Mouse (Mus musculus) limb, embryonic 15.5 days (tissue): ENCODE measurements around the gene Gpam. TPM values are rescaled to one million over a fixed set of nuclear protein-coding genes. Genes with fewer than 3 reads are reported as not detected.
"Not testable (repeated sequence)": the region's sequence is repeated elsewhere in the genome, so short reads cannot be mapped to it uniquely, and the experiment has no call there.

ENCODE experiments used
- ATAC-seq: fragments of 200-750 bp; cut with Nextera tagmentation; 2 replicates; pipeline ENCODE4 v1.8.0; 2017; ENCODE audit warnings: low read depth, moderate TSS enrichment; ENCODE audit not compliant: insufficient number of reproducible peaks, low FRiP score, low TSS enrichment
- H3K27ac ChIP-seq: fragments of 300-500 bp; sonication (generic); 2 replicates; pipeline ENCODE4 v1.5.1; 2015; ENCODE audit warnings: moderate library complexity, mild to moderate bottlenecking, inconsistent platforms
- H3K27me3 ChIP-seq: fragments of 300-500 bp; sonication (generic); 2 replicates; pipeline ENCODE4 v1.6.1; 2015; ENCODE audit warnings: inconsistent platforms
- H3K36me3 ChIP-seq: fragments of 300-500 bp; sonication (generic); 2 replicates; pipeline ENCODE4 v1.6.1; 2015; ENCODE audit warnings: inconsistent platforms
- H3K4me1 ChIP-seq: fragments of 300-500 bp; sonication (generic); 2 replicates; pipeline ENCODE4 v1.6.1; 2015; ENCODE audit warnings: inconsistent platforms
- H3K4me2 ChIP-seq: fragments of 300-500 bp; sonication (generic); 2 replicates; pipeline ENCODE4 v1.6.1; 2015; ENCODE audit warnings: mild to moderate bottlenecking, inconsistent platforms
- H3K4me3 ChIP-seq: fragments of 300-500 bp; sonication (generic); 2 replicates; pipeline ENCODE4 v1.5.1; 2015; ENCODE audit warnings: mild to moderate bottlenecking, inconsistent platforms
- H3K9ac ChIP-seq: fragments of 300-500 bp; sonication (generic); 2 replicates; pipeline ENCODE4 v1.6.1; 2015; ENCODE audit warnings: inconsistent platforms
- H3K9me3 ChIP-seq: fragments of 300-500 bp; sonication (generic); 2 replicates; pipeline ENCODE4 v1.6.1; 2016; ENCODE audit warnings: inconsistent platforms
- WGBS: fragments of 180-500 bp; shearing (Covaris S2); methylation state at CpG from one replicate; pipeline ENCODE4 v1.1.7; 2015; 5-methylcytosine and 5-hydroxymethylcytosine counted together
- polyA plus RNA-seq: library from polyadenylated mRNA; unstranded; fragments of >200 nt; fragmentation: Nextera tagmentation; extraction: Ambion mirVana; gene quantifications from 2 replicates; pipeline ENCODE4 v1.2.1, GENCODE M21; 2015

Gene Gpam
- polyA plus RNA-seq, 1 experiment from 2014 or later: 15.8 TPM

GRCm38 (mm10) chr19:55158606-55159005 is 31.6 kb upstream of the Gpam start:
- Histone ChIP-seq H3K27ac (no peak overlapping the region), H3K9me3 (no peaks in the 10 kb centered on the region), H3K27me3 (no peaks in the 10 kb centered on the region), H3K4me2 (no peak overlapping the region), H3K4me3 (no peak overlapping the region), H3K4me1 (no peaks in the 10 kb centered on the region), H3K36me3 (no peaks in the 10 kb centered on the region), H3K9ac (no peak overlapping the region)
- no peak for ATAC-seq
- WGBS: 76% methylated on average over 8 of the region's 8 CpGs

DNA sequence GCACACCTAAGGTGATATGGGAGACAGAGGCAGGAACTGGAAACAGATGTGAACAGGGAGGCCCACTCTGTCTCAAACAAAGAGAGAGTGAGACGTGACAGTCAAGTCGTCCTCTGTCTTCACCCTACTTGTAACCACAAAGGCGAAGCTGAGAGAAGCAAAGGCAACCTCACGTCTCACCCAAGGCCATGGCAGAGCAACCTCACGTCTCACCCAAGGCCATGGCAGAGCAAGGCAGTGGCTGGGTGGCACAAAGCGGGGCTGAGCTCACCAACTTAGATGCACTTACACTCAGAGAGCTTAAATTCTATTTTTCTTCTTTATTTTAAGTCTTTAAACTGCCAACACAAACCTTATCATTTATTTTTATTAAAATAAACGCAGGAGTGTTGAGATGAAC is 30.0 kb upstream of the Gpam start:
- Histone ChIP-seq H3K4me3 (no peak overlapping the region), H3K27ac (no peak overlapping the region), H3K36me3 (no peaks in the 10 kb centered on the region), H3K9me3 (no peaks in the 10 kb centered on the region), H3K9ac (no peak overlapping the region), H3K27me3 (no peaks in the 10 kb centered on the region), H3K4me1 (no peaks in the 10 kb centered on the region), H3K4me2 (no peak overlapping the region)
- WGBS: 82% methylated on average over 7 of the region's 7 CpGs
- ATAC-seq: no peak

- no peak for ATAC-seq
- no peak overlapping the region for H3K27ac ChIP-seq
- WGBS: 84% methylated on average over 6 of the region's 6 CpGs
- H3K4me3 ChIP-seq: no peak overlapping the region
- no peak overlapping the region for H3K9ac ChIP-seq
- no peaks in the 10 kb centered on the region for H3K4me1 ChIP-seq
- H3K36me3 ChIP-seq: no peaks in the 10 kb centered on the region
- no peaks in the 10 kb centered on the region for H3K9me3 ChIP-seq
- H3K27me3 ChIP-seq: no peaks in the 10 kb centered on the region
- no peak overlapping the region for H3K4me2 ChIP-seq
These were observed 25.9 kb upstream of the Gpam start for GRCm38 (mm10) chr19:55152983-55153382.

DNA sequence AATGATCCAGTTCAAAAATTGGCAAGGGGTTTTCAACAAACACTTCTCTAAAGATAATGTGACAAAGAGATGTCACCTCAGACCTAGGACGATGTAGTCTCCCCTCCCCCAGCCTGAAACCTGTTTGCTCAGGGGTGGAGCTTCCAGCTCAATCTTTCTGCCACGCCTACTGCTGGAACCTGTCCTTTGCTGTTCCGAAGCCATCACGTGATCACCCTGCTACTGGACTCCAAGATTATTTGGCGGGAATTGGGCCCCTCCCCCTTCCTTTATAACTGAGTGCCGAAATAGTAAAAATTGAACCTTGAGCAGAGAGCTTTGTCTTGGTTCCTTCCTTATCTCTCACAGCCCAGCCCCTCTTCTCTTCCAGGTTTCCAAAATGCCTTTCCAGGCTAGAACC is 25.2 kb upstream of the Gpam start:
- H3K4me1 ChIP-seq, H3K9ac ChIP-seq, H3K36me3 ChIP-seq, H3K9me3 ChIP-seq, H3K27ac ChIP-seq, H3K4me2 ChIP-seq, ATAC-seq, H3K27me3 ChIP-seq, H3K4me3 ChIP-seq: not testable (repeated sequence)
- 70% methylated on average over 6 of the region's 6 CpGs for WGBS

GRCm38 (mm10) chr19:55149646-55150045 is 22.6 kb upstream of the Gpam start:
- Histone ChIP-seq H3K4me1 (no peaks in the 10 kb centered on the region), H3K36me3 (no peaks in the 10 kb centered on the region), H3K27ac (no peak overlapping the region), H3K27me3 (no peaks in the 10 kb centered on the region), H3K4me3 (no peak overlapping the region), H3K9me3 (no peaks in the 10 kb centered on the region), H3K9ac (no peak overlapping the region), H3K4me2 (no peak overlapping the region)
- no peak for ATAC-seq
- WGBS: 32% methylated on average over 6 of the region's 6 CpGs

GRCm38 (mm10) chr19:55148109-55148508 is 21.1 kb upstream of the Gpam start:
- H3K4me2 ChIP-seq: no peak overlapping the region

GRCm38 (mm10) chr19:55147568-55147967 is 20.5 kb upstream of the Gpam start:
- no peak overlapping the region for H3K27ac ChIP-seq
- WGBS: 63% methylated on average over 9 of the region's 9 CpGs
- H3K4me2 ChIP-seq: no peak overlapping the region
- no peaks in the 10 kb centered on the region for H3K27me3 ChIP-seq
- H3K36me3 ChIP-seq: no peaks in the 10 kb centered on the region
- ATAC-seq: no peak
- no peak overlapping the region for H3K9ac ChIP-seq
- H3K9me3 ChIP-seq: no peaks in the 10 kb centered on the region
- no peak overlapping the region for H3K4me3 ChIP-seq
- 0 out of 2 replicates have a peak, but pooled peaks cover 3% of the 10 kb centered on the region for H3K4me1 ChIP-seq

More at GRCm38 (mm10) chr19:55148109-55148508, 21.1 kb upstream of the Gpam start:
- no peak overlapping the region for H3K4me3 ChIP-seq
- no peaks in the 10 kb centered on the region for H3K9me3 ChIP-seq
- H3K4me1 ChIP-seq: 0 out of 2 replicates have a peak, but pooled peaks cover 3% of the 10 kb centered on the region
- no peak for ATAC-seq
- H3K9ac ChIP-seq: no peak overlapping the region
- no peak overlapping the region for H3K27ac ChIP-seq
- H3K27me3 ChIP-seq: no peaks in the 10 kb centered on the region
- H3K36me3 ChIP-seq: no peaks in the 10 kb centered on the region
- 75% methylated on average over 6 of the region's 6 CpGs for WGBS

DNA sequence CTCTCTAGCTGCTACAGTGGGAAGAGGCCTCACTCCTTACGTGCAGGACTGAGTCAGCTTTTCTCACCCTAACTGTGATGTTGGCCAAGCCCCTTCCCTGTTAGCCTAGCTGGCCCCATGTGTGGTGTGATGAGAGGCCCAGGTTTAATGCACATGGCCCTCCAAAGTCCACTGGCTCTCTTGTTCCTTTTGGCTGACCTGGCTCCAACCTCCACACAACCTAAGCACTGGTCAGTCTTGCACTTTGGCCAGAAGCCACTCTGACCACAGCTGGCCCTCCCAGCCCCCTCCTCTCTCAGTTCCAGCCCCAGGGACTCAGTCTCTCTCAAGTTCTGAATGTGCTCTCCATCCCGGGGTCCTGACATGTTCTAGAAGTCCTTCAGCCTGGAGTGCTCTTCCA is 18.1 kb upstream of the Gpam start:
- H3K27ac ChIP-seq: no peak overlapping the region
- 0 out of 2 replicates have a peak, but pooled peaks cover 3% of the 10 kb centered on the region for H3K4me1 ChIP-seq
- H3K9me3 ChIP-seq: no peaks in the 10 kb centered on the region
- H3K36me3 ChIP-seq: no peaks in the 10 kb centered on the region
- no peaks in the 10 kb centered on the region for H3K27me3 ChIP-seq
- ATAC-seq: peak; percentile 22; the same call in 1 of the 2 replicates
- H3K4me3 ChIP-seq: no peak overlapping the region
- H3K4me2 ChIP-seq: no peak overlapping the region
- WGBS: 71% methylated on average over 2 of the region's 2 CpGs
- H3K9ac ChIP-seq: no peak overlapping the region

DNA sequence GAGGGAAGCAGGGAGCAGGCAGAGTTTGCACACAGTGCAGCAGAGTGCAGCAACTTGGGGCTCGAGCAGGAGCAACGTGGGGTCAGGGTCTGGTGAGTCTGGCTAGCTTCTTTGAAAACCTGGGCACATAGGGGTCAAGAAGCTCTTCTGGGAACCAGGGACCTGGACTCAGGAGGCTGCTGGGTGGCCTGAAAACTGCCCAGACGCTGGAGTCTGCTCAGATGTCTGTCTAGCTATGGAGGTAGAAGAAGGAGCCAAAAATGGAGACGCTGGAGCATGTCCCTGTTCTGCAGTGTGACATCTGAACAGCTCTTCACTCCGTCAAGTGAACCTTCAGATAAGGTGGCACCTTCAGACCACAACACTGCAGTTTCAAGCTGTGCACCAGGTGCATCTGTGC is 17.7 kb upstream of the Gpam start:
- no peak overlapping the region for H3K4me3 ChIP-seq
- no peak for ATAC-seq
- no peak overlapping the region for H3K9ac ChIP-seq
- H3K27me3 ChIP-seq: no peaks in the 10 kb centered on the region
- no peak overlapping the region for H3K4me2 ChIP-seq
- H3K4me1 ChIP-seq: 0 out of 2 replicates have a peak, but pooled peaks cover 3% of the 10 kb centered on the region
- no peaks in the 10 kb centered on the region for H3K36me3 ChIP-seq
- no peak overlapping the region for H3K27ac ChIP-seq
- 77% methylated on average over 5 of the region's 5 CpGs for WGBS
- H3K9me3 ChIP-seq: no peaks in the 10 kb centered on the region

- Histone ChIP-seq H3K4me2 (no peak overlapping the region), H3K27ac (no peak overlapping the region), H3K36me3 (no peaks in the 10 kb centered on the region), H3K4me3 (no peak overlapping the region), H3K9me3 (no peaks in the 10 kb centered on the region), H3K27me3 (no peaks in the 10 kb centered on the region), H3K4me1 (0 out of 2 replicates have a peak, but pooled peaks cover 3% of the 10 kb centered on the region), H3K9ac (no peak overlapping the region)
- ATAC-seq: no peak
- WGBS: 55% methylated on average over 11 of the region's 11 CpGs
These were observed 16.6 kb upstream of the Gpam start for GRCm38 (mm10) chr19:55143391-55144300.

- no peak overlapping the region for H3K4me2 ChIP-seq
- H3K27me3 ChIP-seq: no peaks in the 10 kb centered on the region
- ATAC-seq: no peak
- no peak overlapping the region for H3K27ac ChIP-seq
- H3K36me3 ChIP-seq: no peaks in the 10 kb centered on the region
- no peak overlapping the region for H3K9ac ChIP-seq
- 0 out of 2 replicates have a peak, but pooled peaks cover 3% of the 10 kb centered on the region for H3K4me1 ChIP-seq
- no peak overlapping the region for H3K4me3 ChIP-seq
- WGBS: 73% methylated on average over 7 of the region's 7 CpGs
- H3K9me3 ChIP-seq: no peaks in the 10 kb centered on the region
These were observed 12.3 kb upstream of the Gpam start for GRCm38 (mm10) chr19:55139301-55139700.

DNA sequence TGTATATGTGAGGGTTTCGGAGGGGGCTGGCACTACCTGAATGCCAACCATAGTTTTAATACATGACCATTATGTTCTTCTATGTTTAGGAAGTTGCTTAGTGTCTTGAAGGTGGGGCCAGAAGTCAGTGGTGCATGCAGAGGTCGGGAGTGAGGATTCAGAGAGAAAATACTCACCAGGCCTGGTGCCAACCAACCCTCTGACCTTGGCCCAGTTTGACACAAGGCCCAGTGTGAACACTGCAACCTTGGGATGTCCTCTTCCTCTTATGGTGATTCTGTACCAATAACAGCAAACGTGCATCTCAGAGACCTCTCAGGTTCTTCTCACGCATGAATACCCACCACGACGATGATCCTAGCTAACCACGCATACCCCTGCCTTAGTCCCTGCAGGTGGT is 11.5 kb upstream of the Gpam start:
- H3K4me2 ChIP-seq: no peak overlapping the region
- H3K4me3 ChIP-seq: no peak overlapping the region
- no peak for ATAC-seq
- H3K36me3 ChIP-seq: no peaks in the 10 kb centered on the region
- 0 out of 2 replicates have a peak, but pooled peaks cover under 1% of the 10 kb centered on the region for H3K4me1 ChIP-seq
- WGBS: 86% methylated on average over 7 of the region's 7 CpGs
- no peak overlapping the region for H3K27ac ChIP-seq
- no peaks in the 10 kb centered on the region for H3K27me3 ChIP-seq
- H3K9me3 ChIP-seq: no peaks in the 10 kb centered on the region
- no peak overlapping the region for H3K9ac ChIP-seq
